Mouse (Mus musculus) heart, adult 2 months (tissue): Measurements from ENCODE around the gene Hyal1.

Experiments
- CTCF ChIP-seq: fragments of 200-600 bp; IDR thresholded peaks from 2 replicates; pipeline ENCODE4 v1.8.1; 2022; ENCODE audit warnings: antibody characterized with exemption, mild to moderate bottlenecking, moderate library complexity
- EP300 ChIP-seq: fragments of 200-500 bp; IDR thresholded peaks from 2 replicates; pipeline ENCODE4 v1.6.1; 2011; ENCODE audit warnings: low read depth, low read length, control low read depth; ENCODE audit not compliant: insufficient read depth
- POLR2A ChIP-seq: fragments of 200-500 bp; IDR thresholded peaks from 2 replicates; pipeline ENCODE4 v1.6.1; 2011; ENCODE audit warnings: mild to moderate bottlenecking, low read depth, low read length, control low read depth; ENCODE audit not compliant: insufficient read depth

DNA sequence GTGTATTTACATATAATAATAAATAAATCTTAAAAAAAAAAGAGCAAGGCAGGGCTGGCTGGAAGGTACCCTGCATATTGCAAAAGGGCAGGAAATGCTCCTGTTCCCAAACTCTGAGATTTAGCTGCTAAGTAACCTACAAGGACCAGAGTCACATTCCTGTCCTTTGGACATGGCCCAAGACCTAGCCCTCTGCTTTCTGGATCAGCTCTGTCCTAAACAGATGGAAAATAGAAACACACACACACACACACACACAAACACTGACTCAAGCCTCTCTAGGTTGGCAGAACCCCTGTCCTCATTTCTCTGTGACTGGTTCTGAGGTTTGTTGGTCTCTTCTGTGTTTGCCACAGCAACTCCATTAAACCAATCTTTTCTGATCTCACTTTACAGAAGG is 44.2 kb downstream of the Hyal1 start:
- TF ChIP-seq CTCF (no peak), POLR2A (no peak), EP300 (no peak)
